In the genomic region with DNA sequence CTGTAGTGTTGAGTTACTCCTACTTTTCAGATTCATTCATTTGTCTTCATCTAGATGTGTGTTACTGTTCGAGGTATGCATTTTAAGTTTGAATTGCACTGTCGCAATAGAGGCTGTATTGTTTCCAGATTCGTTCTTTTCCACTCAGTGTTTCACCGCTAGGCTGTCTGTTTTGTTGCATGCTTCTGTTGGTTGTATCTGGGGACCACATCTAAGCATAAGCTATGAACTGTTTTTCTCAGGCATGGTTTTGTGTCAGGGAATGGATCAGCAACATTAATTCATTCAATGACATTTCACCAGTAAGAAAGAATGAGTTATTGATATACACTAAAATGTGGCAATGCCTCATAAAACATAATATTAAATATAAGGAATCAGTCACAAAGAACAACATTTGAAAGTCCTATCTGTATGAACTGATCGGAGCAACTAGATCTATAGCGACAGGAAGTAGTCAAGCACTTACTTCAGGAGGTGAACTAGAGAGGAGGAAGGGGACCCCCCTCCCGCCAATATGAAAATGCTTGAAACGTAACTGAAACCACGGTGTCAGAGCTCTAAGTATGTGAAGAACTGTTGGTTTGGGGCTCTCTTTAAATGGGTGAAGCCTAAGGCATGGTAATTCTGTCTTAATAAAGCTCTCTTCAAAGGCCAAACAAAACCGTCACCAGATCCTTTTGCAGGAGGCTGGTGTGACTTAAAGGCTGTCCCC, we compare ENCODE assay signal across 24 mouse cellular contexts.
DNase-seq lines count a peak whose midpoint lies in the region; ATAC-seq lines count a peak whose summit lies in the region.
"Had no signal": no experiment of that assay in that cellular context is flagged by ENCODE, and none has a peak within 500 bp of the region (broad histone marks: within the 10 kb centered on the region; RNA-seq: fewer than 3 reads in every experiment).

No protein-coding gene starts in this region.

- H3K4me2 ChIP-seq in liver, embryonic 12.5 days = no peak overlapping the region
- H3K4me2 ChIP-seq: embryonic facial prominence, embryonic 12.5 days; forebrain, embryonic 12.5 days; heart, embryonic 11.5 days; heart, embryonic 15.5 days; hindbrain, embryonic 15.5 days had no signal

- H3K4me3 ChIP-seq in liver, embryonic 12.5 days = no peak overlapping the region
- H3K4me3 ChIP-seq: embryonic facial prominence, embryonic 12.5 days; forebrain, embryonic 12.5 days; heart, adult 2 months; heart, embryonic 15.5 days; hindbrain, embryonic 10.5 days; hindbrain, embryonic 15.5 days had no signal

- no peak overlapping the region for H3K27ac ChIP-seq in liver, embryonic 12.5 days
- H3K27ac ChIP-seq: embryonic facial prominence, embryonic 12.5 days; forebrain, embryonic 12.5 days; heart, adult 2 months; heart, embryonic 15.5 days; hindbrain, embryonic 10.5 days; hindbrain, embryonic 15.5 days had no signal

- DNase-seq in thymus, postnatal 0 days (ENCODE audit: low spot score) = peak; percentile 11
- no peak for DNase-seq in thymus, postnatal 25 days
- DNase-seq in CD4-positive, CD25-positive, alpha-beta regulatory T cell, adult 2 months (ENCODE audit: low read depth, low spot score) = peak; percentile 69
- peak; percentile 41 for DNase-seq in T-cell, adult 2 months (ENCODE audit: low spot score)
- DNase-seq in naive thymus-derived CD4-positive, alpha-beta T cell, adult 2 months (ENCODE audit: low read depth) = peak; percentile 58
- DNase-seq in lung, postnatal 25 days (ENCODE audit: low spot score) = no peak
- DNase-seq: adrenal gland, postnatal 14 days; B cell, adult 2 months; cerebellum, adult 11-12 months; cerebellum, adult 9-10 months; cerebellum, postnatal 25 days; gastrocnemius, postnatal 10 days; heart, adult 2 months; heart, postnatal 14 days had no signal

- WGBS in liver, embryonic 12.5 days (ENCODE audit: insufficient replicate concordance) = 65% methylated on average over 10 of the region's 10 CpGs

- no peaks in the 10 kb centered on the region for H3K36me3 ChIP-seq in liver, embryonic 12.5 days
- H3K36me3 ChIP-seq: embryonic facial prominence, embryonic 12.5 days; forebrain, embryonic 12.5 days; G1E; heart, embryonic 15.5 days; hindbrain, embryonic 10.5 days; hindbrain, embryonic 15.5 days had no signal

- H3K9ac ChIP-seq in liver, embryonic 12.5 days = no peak overlapping the region
- H3K9ac ChIP-seq: embryonic facial prominence, embryonic 12.5 days; forebrain, embryonic 12.5 days; heart, embryonic 15.5 days; hindbrain, embryonic 15.5 days had no signal

- no peak for ATAC-seq in liver, embryonic 12.5 days
- ATAC-seq in erythroblast, adult 5-6 weeks (replicated peaks; ENCODE audit: low FRiP score, poor library complexity, severe bottlenecking) = no peak
- ATAC-seq: forebrain, embryonic 16.5 days had no signal

- no peaks in the 10 kb centered on the region for H3K9me3 ChIP-seq in liver, embryonic 12.5 days (replicated peaks)
- H3K9me3 ChIP-seq: embryonic facial prominence, embryonic 12.5 days; forebrain, embryonic 12.5 days; G1E; heart, embryonic 15.5 days; hindbrain, embryonic 10.5 days; hindbrain, embryonic 15.5 days had no signal

- H3K27me3 ChIP-seq in liver, embryonic 12.5 days (replicated peaks) = no peaks in the 10 kb centered on the region
- H3K27me3 ChIP-seq: embryonic facial prominence, embryonic 12.5 days; forebrain, embryonic 12.5 days; heart, embryonic 15.5 days; hindbrain, embryonic 15.5 days had no signal

- H3K4me1 ChIP-seq in liver, embryonic 12.5 days = no peaks in the 10 kb centered on the region
- H3K4me1 ChIP-seq: hindbrain, embryonic 15.5 days had no signal

Comparison
In these comparisons a context has a peak if more than half of its experiments do, and no peak if none do; other contexts are left out.
1. DNase-seq: peak in thymus, postnatal 0 days (single experiment), CD4-positive, CD25-positive, alpha-beta regulatory T cell, adult 2 months (single experiment), T-cell, adult 2 months (single experiment) and naive thymus-derived CD4-positive, alpha-beta T cell, adult 2 months (single experiment); none in thymus, postnatal 25 days (single experiment) and lung, postnatal 25 days (single experiment).